Mouse (Mus musculus): Measurements from ENCODE around the gene Ak1.

Gene Ak1

GRCm38 (mm10) chr2:32628729-32629128 lies 7.2 kb downstream of the Ak1 start:
- DNase-seq, result peak; percentile 95

DNA sequence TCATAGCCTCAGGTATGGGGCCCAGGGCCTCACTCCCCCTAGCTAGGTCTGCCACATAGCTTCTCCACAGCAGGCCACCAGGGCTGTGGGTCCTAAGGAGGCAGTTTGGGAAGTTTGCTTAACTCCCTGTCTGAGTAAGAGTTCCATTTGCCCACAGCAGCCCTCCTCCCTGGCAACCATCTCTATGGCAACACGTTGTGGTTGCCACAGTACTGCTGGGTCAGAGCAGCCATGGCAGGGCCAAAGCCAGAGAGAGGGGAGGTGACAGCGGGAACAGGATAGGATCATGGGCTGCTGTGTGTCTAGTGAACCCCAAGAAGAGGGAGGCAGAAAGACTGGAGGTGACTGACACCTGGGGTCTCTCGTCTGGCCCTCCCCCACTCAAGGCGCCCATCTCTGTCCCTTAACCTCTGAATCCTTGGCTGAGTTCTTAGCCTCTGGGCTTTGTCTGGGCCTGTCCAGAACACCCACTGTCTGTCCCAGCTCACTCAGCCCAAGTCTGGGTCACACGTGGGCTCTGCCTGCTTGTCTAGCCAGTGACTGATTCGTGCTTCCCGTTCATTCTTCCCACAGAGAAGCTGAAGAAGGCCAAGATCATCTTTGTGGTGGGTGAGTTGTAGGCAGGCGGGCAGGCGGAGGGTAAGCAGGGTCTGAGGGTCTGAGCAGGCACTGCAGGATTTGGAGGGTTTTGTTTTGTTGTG lies 7.9 kb downstream of the Ak1 start:
- DNase-seq, result peak; percentile 82

DNA sequence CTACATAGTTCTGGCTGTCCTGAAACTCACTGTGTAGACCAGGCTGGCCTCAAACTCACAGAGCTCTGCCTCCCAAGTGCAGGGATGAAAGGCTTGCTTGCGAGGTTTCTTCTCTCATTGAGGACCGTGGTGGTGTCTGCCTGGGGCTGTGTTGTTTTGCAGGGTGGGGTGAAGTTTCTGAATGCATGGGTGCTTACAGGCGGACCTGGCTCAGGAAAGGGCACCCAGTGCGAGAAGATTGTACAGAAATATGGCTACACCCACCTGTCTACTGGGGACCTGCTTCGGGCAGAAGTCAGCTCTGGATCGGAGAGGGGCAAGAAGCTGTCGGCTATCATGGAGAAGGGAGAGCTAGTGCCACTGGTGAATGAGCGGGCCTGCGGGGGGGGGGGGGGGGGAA lies 8.5 kb downstream of the Ak1 start:
- DNase-seq, result no peak

- no peak for DNase-seq
Observed at GRCm38 (mm10) chr2:32631046-32631445, 9.5 kb downstream of the Ak1 start.

- DNase-seq, result peak; percentile 92
Observed at GRCm38 (mm10) chr2:32631737-32632394, 10.3 kb downstream of the Ak1 start.

- peak; percentile 83 for DNase-seq
Observed at GRCm38 (mm10) chr2:32633660-32634059, 12.1 kb downstream of the Ak1 start.

DNA sequence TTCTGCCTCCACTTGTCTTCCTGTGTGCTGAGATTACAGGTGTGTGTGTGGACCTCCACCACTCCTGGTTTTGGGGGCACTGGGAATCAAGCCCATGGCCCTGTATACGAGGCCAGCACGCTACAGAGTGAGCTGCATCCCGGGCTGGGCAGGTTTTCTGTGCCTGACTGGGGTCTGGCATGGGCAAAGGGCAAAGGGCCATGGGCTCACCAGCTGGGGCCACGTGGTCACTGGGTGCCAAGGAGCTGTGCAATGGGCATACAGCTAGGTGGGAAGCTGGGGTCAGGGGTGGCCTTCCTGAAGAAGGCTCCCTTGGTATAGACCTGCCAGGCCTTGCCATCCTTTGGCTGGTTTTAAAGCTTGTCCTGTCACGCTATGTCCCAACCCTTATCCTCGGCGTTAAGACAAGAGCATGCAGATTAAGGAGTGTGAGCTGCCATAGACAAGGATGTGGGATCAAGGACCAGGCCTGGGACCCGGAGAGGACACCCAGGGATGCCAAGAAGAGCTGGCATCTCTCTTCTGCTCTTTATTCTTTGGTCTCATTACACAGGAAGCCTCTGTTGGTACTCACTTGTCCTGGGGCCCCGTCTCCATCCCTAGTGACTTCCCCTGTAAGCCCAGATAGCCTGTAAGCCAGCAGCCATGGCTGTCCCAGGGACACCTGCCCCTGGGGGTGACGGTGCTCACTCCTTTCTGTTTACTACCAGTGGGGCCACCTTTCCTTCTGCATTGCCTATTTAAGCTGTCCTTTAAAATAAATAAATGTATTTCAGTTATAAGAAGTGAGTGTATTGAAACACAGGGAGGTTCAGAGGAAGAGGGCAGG lies 12.9 kb downstream of the Ak1 start:
- DNase-seq, result no peak

- no peak for DNase-seq
Observed at GRCm38 (mm10) chr2:32636617-32637016, 15.1 kb downstream of the Ak1 start.

- peak; percentile 88 for DNase-seq
Observed at GRCm38 (mm10) chr2:32637778-32638281, 16.3 kb downstream of the Ak1 start.

- DNase-seq, result no peak
Observed at GRCm38 (mm10) chr2:32639632-32640031, 18.1 kb downstream of the Ak1 start.

- no peak for DNase-seq
Observed at GRCm38 (mm10) chr2:32640550-32641051, 19.0 kb downstream of the Ak1 start.

DNA sequence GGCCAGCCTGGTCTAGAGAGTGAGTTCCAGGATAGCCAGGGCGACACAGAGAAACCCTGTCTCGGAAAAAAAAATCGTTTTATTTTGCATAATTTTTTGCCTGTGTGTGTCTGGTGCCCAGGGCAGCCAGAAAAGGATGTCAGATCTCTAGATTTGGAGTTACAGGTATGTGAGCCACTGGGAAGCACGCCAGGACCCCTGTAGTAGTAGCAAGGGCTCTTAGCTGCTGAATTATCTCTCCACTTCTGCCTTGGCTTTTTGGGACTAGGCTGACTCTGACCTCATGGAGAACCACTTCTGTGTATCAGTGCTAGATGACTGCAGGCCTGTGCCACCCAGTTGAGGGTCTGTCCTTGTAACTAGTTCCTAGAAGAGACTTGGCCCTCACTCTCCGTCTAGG lies 20.3 kb downstream of the Ak1 start:
- DNase-seq, result no peak

DNA sequence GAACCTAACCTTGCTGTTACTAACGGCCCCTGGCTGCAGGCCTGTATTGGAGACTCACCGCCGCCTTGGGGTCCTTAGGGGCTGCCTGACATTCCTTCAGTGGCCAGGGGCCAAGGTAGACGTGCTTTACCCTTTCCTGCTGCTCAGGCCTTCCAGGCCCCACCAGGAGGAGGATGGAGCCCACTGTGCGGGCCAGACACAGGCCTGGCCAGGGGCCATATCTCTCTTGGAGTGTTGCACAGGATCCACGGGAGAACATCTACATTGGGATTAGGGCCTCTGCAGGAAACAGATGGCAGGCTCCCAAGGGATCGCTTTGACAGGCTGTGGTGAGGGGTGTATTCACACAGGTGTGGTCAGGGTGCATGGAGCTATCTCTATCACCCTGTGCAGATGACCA lies 21.3 kb downstream of the Ak1 start:
- no peak for DNase-seq

DNA sequence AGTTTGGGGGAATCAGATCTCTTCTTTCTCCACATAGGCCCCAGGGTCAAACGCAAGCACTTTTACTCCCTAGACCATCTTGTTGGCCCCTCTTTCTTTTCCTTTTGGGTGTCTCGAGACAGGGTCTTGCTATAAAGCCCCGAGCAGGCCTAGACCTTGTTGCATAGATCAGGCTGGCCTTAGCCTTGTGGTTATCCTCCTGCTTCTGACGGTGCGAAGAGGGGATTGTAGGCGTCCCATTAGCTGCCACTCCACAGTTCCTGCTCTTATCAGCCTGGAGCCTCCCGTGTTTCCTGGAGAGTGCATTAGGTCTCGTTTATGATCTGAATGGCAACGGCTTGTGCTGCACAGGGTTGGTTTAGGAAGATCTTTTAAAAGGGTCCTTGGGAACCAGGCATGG lies 22.5 kb downstream of the Ak1 start:
- no peak for DNase-seq

DNA sequence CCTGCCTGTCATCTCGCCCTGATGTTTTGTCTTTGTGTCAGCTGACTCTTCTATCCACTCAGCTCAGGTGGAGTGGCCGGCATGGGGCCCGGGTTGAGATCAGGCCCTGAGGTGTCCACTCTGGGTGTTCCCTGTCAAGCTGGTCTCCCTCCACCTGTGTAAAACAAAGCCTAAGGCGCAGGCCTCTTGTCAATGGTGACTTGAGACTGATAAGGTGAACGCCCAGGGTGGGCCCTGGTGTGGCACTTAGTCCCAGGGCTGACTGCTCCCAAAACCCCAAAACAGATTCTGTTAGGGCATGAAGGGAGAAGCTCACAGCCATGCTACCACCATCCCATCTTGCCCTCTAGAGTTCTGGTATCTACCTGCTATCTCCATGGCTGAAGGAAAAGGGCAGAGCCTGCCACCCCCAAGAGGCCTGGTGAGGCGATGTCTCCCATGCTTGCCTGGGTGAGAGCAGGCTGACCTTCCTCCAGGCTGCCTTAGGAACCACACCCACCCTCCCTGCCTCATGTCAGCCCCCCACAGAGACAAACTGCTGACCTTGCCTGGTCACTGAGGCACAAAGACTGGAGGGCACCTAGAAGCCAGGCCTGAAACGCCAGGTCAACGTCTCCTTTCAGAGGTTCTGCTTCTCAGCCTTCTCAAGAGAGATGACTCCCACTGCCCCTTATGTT lies 23.4 kb downstream of the Ak1 start:
- no peak for DNase-seq

DNA sequence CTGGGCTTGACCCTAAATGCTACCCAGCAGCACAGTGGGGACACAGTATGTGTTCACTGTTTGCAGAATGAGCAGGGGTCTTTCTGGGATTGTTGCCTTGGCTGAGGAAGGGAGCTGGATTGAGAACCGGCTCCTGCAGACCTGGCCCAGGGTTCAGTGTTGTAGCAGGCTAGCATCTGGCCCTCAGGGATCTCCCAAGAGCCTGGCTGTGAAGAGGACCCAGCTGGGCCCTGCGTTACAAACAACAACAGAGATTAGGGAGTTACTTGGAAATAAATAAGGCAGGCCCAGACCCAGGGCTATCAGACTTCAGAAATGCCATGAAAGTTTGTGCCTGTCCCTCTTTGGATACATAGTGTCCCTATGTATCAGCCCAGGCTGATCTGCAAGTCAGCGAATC lies 24.1 kb downstream of the Ak1 start:
- DNase-seq, result no peak

GRCm38 (mm10) chr2:32646379-32647056 lies 25.0 kb downstream of the Ak1 start, which contains the start of gene Eng:
TSS of gene Eng (plus strand) at chr2:32646595.
- DNase-seq, result peak; percentile 92

DNA sequence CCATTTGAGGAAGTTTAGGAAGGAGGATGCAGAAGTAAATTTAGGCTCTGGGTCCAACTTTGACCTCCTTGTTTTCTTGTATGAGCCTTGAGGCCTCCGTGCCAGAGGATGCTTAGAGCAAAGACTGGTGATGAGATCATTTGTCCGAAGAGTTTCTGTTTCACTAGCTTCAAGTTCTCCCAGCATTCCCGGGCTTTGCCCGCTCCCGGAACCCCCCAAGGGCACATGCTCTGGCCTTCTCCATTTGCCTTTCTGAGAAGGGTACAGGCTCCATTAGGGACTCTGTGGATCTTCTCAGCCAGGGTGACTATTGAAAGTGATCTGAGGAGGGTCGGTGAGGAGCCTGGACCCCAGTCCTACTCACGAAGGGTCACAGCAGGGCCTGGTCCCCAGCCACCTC lies 25.8 kb downstream of the Ak1 start:
- DNase-seq, result no peak

GRCm38 (mm10) chr2:32653764-32654163 lies 32.2 kb downstream of the Ak1 start:
- DNase-seq, result no peak

DNA sequence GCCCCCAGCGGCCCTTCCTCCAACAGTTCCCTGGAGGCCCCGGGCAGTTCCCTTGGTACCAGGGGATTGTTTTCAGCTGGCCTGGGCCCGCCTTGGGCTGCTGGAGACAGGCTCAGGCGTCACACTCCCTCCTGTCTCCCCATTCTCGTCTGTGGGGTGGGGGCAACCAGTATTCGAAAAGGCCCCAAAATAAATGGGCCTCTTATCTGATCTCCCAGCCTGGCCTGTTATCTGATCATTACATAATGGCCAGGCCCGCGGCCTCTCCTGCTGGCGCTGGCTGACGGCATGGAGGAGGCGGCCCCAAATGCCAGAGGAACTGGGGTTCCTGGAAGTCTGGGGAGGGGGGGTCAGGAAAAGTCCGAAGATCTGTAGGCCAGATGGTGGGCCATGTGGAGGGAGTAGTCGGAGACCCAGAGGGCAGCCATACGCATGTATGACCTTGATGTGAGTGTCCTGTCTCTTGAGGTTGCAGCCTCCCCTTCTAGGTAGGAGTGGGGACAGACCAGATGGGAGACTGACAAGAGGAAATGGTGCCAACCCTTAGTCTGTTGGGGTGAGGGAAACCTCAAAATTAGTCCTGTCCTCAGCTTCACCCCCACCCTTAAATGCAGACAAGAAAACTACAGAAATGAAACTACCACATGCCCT lies 33.3 kb downstream of the Ak1 start:
- DNase-seq, result peak; percentile 80

- no peak for DNase-seq
Observed at GRCm38 (mm10) chr2:32655394-32655744, 33.8 kb downstream of the Ak1 start.

DNA sequence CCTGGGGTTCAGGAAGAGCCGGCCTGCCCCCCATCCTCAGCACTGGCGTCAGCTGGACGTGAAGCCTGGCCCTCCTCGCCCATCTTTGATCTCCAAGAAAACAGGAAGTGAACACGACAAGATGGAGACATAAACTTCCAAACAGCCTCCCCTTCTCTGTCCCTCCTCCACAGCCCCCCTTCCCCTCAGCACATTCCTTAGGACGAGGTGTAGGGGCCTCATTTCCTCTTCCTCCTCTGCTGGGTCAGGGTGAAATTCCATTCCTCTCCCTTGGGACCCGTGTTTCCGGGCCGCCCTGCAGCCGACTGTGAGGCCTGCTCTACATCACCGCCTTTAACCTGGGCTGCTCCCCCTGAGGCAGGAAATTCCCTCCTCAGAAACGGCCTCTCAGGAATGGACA lies 34.3 kb downstream of the Ak1 start:
- peak; percentile 77 for DNase-seq

All from lung, postnatal 36 days (tissue).